Mouse (Mus musculus) small intestine, adult 2 months (tissue): ENCODE measurements around the gene Gm21987. TPM values are rescaled to one million over a fixed set of nuclear protein-coding genes. Genes with fewer than 3 reads are reported as not detected.

Experiments used
- H3K27ac ChIP-seq: fragments of 200-500 bp; 2 replicates; pipeline ENCODE4 v1.5.1; 2012; ENCODE audit warnings: low read depth, low read length, control low read depth, inconsistent platforms; ENCODE audit not compliant: insufficient read depth
- H3K27me3 ChIP-seq: fragments of 200-500 bp; 2 replicates; pipeline ENCODE4 v1.6.1; 2012; ENCODE audit warnings: mild to moderate bottlenecking, moderate library complexity, low read length, inconsistent platforms; ENCODE audit not compliant: control insufficient read depth, insufficient read depth
- H3K36me3 ChIP-seq: fragments of 200-500 bp; 2 replicates; pipeline ENCODE4 v1.6.1; 2012; ENCODE audit warnings: mild to moderate bottlenecking, low read length, control low read depth, inconsistent platforms; ENCODE audit not compliant: control insufficient read depth, insufficient read depth
- H3K4me1 ChIP-seq: fragments of 200-500 bp; 2 replicates; pipeline ENCODE4 v1.6.1; 2012; ENCODE audit warnings: low read length, inconsistent platforms, mixed read lengths; ENCODE audit not compliant: control insufficient read depth, insufficient read depth, insufficient read length
- H3K4me3 ChIP-seq: fragments of 200-500 bp; 2 replicates; pipeline ENCODE4 v1.5.1; 2012; ENCODE audit warnings: low read depth, mild to moderate bottlenecking, control low read depth, inconsistent platforms, low read length, moderate library complexity
- CTCF ChIP-seq: fragments of 200-500 bp; IDR thresholded peaks from 2 replicates; pipeline ENCODE4 v1.5.1; 2012; ENCODE audit warnings: low read depth, mild to moderate bottlenecking, control low read depth, inconsistent platforms, low read length, moderate library complexity, mixed read lengths; ENCODE audit not compliant: insufficient replicate concordance, insufficient read length; ENCODE audit errors: extremely low read depth
- POLR2A ChIP-seq: fragments of 200-500 bp; IDR thresholded peaks from 2 replicates; pipeline ENCODE4 v1.6.1; 2012; ENCODE audit warnings: low read depth, mild to moderate bottlenecking, control low read depth, inconsistent platforms, low read length, moderate library complexity
- WGBS: fragments of 180-500 bp; shearing (Covaris S2); methylation state at CpG from one replicate; pipeline ENCODE4 v1.1.7; 2018; 5-methylcytosine and 5-hydroxymethylcytosine counted together
- polyA plus RNA-seq: library from polyadenylated mRNA; depleted of rRNA; stranded (reverse); fragments of >200 nt; gene quantifications from 2 replicates; pipeline ENCODE4 v1.2.3, GENCODE M21; 2012; rRNA removed

The Gm21987 gene
- polyA plus RNA-seq, 1 experiment: not detected

GRCm38 (mm10) chr16:38400311-38400960 lies 53.6 kb downstream of the Gm21987 start:
- peaks cover 2% of the 10 kb centered on the region; the same call in 1 of the 2 replicates for H3K4me1 ChIP-seq
- no peak overlapping the region for H3K4me3 ChIP-seq
- H3K36me3 ChIP-seq: no peaks in the 10 kb centered on the region
- H3K27me3 ChIP-seq: no peaks in the 10 kb centered on the region
- 76% methylated on average over 9 of the region's 9 CpGs for WGBS
- no peak overlapping the region for H3K27ac ChIP-seq
- no peak for TF ChIP-seq CTCF
- no peak for TF ChIP-seq POLR2A

- no peak overlapping the region for H3K27ac ChIP-seq
- H3K27me3 ChIP-seq: no peaks in the 10 kb centered on the region
- WGBS: 78% methylated on average over 6 of the region's 6 CpGs
- no peak for TF ChIP-seq POLR2A
- no peak for TF ChIP-seq CTCF
- H3K4me3 ChIP-seq: no peak overlapping the region
- peaks cover 6% of the 10 kb centered on the region for H3K4me1 ChIP-seq
- no peaks in the 10 kb centered on the region for H3K36me3 ChIP-seq
Observed at GRCm38 (mm10) chr16:38401468-38401867, 54.6 kb downstream of the Gm21987 start.

- TF ChIP-seq POLR2A (no peak), CTCF (no peak)
- Histone ChIP-seq H3K27me3 (no peaks in the 10 kb centered on the region), H3K4me3 (no peak overlapping the region), H3K27ac (no peak overlapping the region), H3K36me3 (no peaks in the 10 kb centered on the region), H3K4me1 (peaks cover 9% of the 10 kb centered on the region)
- 77% methylated on average over 7 of the region's 7 CpGs for WGBS
Observed at GRCm38 (mm10) chr16:38403639-38404038, 56.8 kb downstream of the Gm21987 start.

GRCm38 (mm10) chr16:38406293-38406692 lies 59.5 kb downstream of the Gm21987 start:
- TF ChIP-seq CTCF (no peak), POLR2A (no peak)
- 80% methylated on average over 5 of the region's 5 CpGs for WGBS
- H3K36me3 ChIP-seq: no peaks in the 10 kb centered on the region
- H3K27ac ChIP-seq: no peak overlapping the region
- peaks cover 7% of the 10 kb centered on the region for H3K4me1 ChIP-seq
- no peak overlapping the region for H3K4me3 ChIP-seq
- no peaks in the 10 kb centered on the region for H3K27me3 ChIP-seq

- no peak for TF ChIP-seq POLR2A
- no peak for TF ChIP-seq CTCF
- Histone ChIP-seq H3K27me3 (no peaks in the 10 kb centered on the region), H3K4me1 (peaks cover 7% of the 10 kb centered on the region), H3K4me3 (no peak overlapping the region), H3K27ac (no peak overlapping the region), H3K36me3 (no peaks in the 10 kb centered on the region)
- 56% methylated on average over 6 of the region's 6 CpGs for WGBS
Observed at GRCm38 (mm10) chr16:38406708-38407107, 59.9 kb downstream of the Gm21987 start.

- H3K4me3 ChIP-seq: no peak overlapping the region
- WGBS: 56% methylated on average over 5 of the region's 5 CpGs
- no peak overlapping the region for H3K27ac ChIP-seq
- H3K36me3 ChIP-seq: no peaks in the 10 kb centered on the region
- H3K27me3 ChIP-seq: no peaks in the 10 kb centered on the region
- H3K4me1 ChIP-seq: peaks cover 7% of the 10 kb centered on the region
- no peak for TF ChIP-seq CTCF
- TF ChIP-seq POLR2A: no peak
Observed at GRCm38 (mm10) chr16:38407584-38407983, 60.7 kb downstream of the Gm21987 start.

GRCm38 (mm10) chr16:38408416-38408815 lies 61.6 kb downstream of the Gm21987 start:
- H3K4me1 ChIP-seq: peaks cover 7% of the 10 kb centered on the region
- TF ChIP-seq POLR2A (no peak), CTCF (no peak)
- H3K27me3 ChIP-seq: no peaks in the 10 kb centered on the region
- H3K4me3 ChIP-seq: no peak overlapping the region
- no peak overlapping the region for H3K27ac ChIP-seq
- WGBS: 98% methylated on average over 8 of the region's 8 CpGs
- H3K36me3 ChIP-seq: no peaks in the 10 kb centered on the region

Other genes with a start within 250 kb of the Gm21987 start
- 25.5 and 72.6 TPM in 2 replicates for gene Nr1i2, start 52.2 kb upstream of the Gm21987 start, polyA plus RNA-seq
- gene Maats1, start 4.9 kb upstream of the Gm21987 start, polyA plus RNA-seq: 0.05 and 0.16 TPM in 2 replicates
- 31.6 and 76.2 TPM in 2 replicates for gene Cox17, start within 50 bp of the Gm21987 start, polyA plus RNA-seq
- gene Popdc2, start 15.2 kb downstream of the Gm21987 start, polyA plus RNA-seq: 6.5 and 7.7 TPM in 2 replicates
- gene Pla1a, start 86.1 kb downstream of the Gm21987 start, polyA plus RNA-seq: 0.67 and 0.86 TPM in 2 replicates
- 11.8 and 20.2 TPM in 2 replicates for gene Adprh, start 105.7 kb downstream of the Gm21987 start, polyA plus RNA-seq
- 0.23 and 0.33 TPM in 2 replicates for gene Cd80, start 108.5 kb downstream of the Gm21987 start, polyA plus RNA-seq
- 14.0 and 24.4 TPM in 2 replicates for gene Timmdc1, start 175.6 kb downstream of the Gm21987 start, polyA plus RNA-seq
- gene Poglut1, start 203.2 kb downstream of the Gm21987 start, polyA plus RNA-seq: 2.7 and 6.5 TPM in 2 replicates
- 20.5 and 29.2 TPM in 2 replicates for gene Tmem39a, start 211.7 kb downstream of the Gm21987 start, polyA plus RNA-seq